Mouse (Mus musculus) frontal cortex, postnatal 25 days (tissue): ENCODE measurements around the gene Tmem145.
A peak's percentile ranks its signal among the peaks of the same experiment; 100 is the strongest.

Experiments used
- DNase-seq, 2 experiments: peaks; one replicate each; pipeline ENCODE4 v3.0.0; 2022; ENCODE audit warnings: low spot score in 2 of 2

The Tmem145 gene

DNA sequence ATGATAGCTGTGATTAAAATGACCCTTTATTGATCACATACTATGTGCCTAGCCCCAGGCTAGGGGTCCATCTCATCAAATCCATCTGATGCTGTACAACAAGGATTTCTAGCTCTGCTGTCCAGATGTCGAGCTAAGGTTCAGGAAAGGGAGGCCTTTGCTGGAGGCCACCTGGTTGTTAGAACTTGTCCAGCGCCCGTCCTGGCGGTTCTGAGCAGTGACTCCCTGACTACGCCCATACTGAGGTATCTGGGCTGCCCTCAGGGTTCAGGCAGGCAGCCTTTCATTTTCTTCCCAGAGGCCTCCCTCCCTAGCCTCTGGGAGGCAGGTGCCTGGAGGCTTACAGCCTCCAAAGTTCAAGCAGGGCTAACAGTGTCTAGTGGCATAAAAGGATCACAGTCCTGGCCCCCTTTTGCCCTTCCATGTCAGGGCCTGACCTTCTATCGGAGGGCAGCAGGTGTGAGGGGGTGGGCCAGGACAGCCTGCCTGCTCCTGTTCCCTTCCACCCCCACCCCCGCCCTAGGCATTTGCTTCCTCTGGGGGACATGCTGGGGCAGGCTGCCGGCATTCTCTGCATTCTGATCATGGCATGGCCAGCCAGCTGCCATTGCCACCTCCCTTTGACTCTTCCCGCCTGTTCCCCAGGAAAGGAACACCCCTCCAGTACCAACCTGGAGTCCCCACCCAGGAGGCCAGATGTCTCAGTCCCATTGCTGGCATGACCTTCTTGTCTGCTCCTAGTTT, 30.2 kb upstream of the Tmem145 start:
- no peak for DNase-seq

DNA sequence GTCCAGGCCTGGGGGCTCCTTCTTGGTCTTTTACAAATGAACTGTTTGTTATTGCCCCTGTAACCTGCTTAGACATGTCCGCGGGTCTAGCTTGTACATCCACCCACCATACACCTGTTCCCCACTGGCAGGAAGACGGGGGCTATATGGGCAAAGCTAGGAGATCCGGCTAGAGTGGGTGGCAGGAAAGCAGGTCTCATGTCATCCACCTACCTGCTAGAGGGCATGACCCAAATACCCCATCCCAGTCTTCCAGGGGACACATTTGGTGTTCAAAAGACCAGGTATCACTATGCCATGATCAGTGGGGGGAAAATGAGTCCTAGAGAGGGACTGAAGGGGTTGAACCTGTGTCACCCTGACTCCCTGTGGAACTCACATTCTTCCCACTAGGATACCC, 28.5 kb upstream of the Tmem145 start:
- DNase-seq: no peak

DNA sequence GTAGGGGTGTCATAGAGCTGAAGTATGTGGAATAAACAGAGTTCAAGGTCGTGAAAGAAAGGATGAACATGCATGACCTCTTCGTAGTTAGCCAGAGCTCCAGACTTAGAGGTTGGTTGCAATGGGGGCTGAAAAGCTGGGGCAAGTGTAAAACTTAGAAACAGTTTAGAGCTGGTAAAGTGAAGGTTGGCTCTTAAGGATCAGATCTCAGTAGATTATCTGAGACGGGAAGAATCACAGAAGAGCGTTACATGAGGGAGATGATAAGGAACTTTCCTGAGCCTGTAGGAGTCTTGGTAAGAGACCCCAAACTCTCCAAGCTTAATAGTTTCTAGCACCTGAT, 27.9 kb upstream of the Tmem145 start:
- DNase-seq: no peak

DNA sequence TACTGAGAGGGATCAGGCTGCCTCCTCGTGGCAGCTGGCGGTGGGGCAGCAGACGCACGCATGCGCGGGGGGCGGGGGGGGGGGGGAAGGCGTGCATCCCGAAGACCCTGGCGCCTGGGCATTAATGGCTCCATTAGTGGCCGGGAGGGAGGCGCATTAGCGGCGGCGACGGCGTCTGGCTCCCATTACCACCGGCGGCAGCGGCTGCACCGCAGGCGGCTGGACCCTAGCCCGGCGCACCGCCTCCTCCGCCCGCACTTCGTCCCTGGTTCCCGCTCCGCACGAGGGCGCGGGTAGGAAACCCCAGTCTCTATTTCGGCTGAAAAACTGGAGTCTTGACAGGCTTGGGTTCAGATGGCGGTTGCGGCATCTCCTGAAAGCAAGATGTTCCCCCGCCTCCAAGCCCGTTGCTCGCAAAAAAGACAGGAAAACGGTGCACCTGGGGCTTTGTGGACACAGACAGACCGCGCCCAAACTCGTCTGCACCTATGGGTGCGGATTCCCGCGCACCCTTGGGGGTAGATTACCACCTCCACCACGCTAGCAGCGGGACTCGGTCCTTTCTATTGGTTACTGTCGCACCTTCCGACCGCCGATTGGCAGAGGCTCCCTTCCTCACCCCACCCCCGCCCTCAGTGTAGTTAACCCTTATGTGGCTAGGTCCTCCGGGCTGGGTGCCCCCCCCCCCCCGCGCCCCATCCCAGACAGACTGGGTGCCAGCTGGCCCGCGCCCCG, 27.4 kb upstream of the Tmem145 start:
- DNase-seq: peak; percentile 65 to 78

DNA sequence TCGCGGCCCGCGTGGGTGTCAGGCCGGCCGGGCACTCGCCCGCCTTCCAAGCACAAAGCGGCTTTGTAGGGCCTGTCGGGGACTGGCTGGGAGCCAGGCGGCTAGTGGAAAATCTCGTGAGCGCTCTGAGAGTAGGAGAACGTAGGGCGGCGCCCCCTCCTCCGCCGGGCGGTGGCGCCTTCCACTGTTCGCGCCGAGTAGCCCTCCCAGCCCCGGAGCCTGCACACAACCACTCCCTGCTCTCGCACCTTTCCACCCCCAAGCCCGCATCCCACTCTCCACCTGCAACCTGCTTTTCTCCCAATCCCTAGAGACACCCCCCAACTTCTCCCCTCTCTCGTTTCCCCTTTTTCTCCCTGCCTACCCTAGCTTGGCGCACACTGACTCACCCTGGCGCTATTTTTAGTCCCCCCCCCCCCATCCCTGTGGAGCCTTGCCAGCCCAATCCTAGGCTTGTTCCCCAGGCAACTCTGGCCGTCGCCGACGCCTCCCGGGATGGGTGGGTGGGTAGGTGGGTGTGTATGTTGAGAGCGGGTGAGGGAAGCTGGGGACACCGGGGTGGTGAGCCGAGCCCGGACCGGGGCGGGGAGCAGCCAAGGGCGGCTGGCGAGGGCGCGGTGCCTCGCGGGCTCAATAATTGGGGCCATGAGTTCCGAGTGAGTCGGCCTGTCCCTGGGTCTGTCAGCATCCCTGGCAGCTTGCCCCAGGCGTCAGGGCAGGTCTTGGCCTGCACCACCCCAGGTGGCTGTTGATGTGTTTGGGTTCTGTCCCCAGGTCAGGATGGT, 26.6 kb upstream of the Tmem145 start:
- DNase-seq: peak; percentile 84 to 85

DNA sequence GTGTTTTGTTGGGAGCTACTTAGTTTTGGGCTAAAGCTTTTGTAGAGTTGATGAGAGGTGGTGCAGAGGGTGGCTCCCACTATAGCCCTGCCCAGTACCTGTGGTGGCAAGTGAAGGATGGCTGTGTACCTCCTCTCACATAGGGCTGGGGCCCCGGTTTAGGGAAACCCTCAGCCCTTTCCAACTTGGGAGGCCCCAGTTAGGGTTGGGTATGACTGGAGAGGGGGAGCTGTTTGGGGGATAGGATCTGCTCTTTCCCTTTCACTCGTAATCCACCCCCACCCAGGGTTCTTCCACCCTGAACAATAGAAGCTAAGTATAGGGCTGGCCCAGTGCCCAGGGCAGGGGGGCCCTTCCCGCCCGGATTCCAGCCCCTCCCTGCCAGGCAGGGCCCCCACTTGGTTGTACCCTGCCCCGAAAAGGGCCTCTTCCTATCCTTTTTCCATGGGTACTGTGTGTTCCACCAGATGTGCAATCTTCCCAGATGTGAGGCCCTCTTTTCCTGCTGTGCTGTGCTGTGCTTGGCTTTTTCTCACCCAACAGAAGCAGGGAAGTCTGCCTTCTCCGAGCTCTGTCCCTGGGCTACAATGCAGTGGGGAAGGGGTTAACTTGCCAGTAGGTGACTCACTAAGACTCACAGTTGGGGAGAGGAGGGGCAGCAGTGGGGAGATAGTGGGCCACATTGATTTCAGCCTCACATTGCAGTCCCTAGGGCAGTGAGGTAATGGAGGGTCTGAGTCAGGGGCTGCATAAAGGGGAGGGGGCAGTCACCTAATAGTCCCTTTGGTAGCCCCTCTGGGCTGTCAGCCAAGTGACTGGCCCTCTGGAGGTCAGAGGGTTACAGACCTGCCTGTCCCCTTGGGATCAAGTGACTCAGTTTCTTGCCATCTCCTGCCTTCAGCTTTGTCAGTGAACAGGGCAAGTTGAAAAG, 25.8 kb upstream of the Tmem145 start:
- DNase-seq: no peak

DNA sequence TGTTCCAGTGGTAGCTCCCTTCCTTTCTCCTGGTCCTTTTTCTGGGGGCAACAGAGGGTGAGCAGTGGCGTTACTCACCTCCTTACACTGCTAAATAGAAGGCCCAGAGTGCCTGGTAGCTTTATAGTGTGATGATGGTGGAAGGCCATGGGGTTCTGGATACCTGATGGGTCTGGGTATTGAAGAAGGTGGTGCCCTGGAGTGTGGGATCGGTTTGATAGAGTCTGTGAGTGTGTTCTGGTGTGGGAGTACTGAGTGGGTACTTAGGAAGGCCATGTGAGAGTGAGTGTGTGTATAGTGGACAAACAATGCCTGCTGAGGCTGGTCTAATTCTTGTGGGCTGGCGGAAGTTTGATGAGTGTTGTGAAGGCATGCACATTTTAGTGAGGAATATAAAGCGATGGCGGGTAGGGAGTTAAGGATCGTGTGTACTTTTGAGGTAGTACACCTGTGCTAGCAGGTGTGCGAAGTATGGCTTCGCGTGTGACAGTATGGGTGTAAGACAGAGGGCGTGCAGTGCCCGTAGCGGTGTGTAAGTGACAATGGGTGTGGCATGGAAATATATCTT, 24.7 kb upstream of the Tmem145 start:
- no peak for DNase-seq

DNA sequence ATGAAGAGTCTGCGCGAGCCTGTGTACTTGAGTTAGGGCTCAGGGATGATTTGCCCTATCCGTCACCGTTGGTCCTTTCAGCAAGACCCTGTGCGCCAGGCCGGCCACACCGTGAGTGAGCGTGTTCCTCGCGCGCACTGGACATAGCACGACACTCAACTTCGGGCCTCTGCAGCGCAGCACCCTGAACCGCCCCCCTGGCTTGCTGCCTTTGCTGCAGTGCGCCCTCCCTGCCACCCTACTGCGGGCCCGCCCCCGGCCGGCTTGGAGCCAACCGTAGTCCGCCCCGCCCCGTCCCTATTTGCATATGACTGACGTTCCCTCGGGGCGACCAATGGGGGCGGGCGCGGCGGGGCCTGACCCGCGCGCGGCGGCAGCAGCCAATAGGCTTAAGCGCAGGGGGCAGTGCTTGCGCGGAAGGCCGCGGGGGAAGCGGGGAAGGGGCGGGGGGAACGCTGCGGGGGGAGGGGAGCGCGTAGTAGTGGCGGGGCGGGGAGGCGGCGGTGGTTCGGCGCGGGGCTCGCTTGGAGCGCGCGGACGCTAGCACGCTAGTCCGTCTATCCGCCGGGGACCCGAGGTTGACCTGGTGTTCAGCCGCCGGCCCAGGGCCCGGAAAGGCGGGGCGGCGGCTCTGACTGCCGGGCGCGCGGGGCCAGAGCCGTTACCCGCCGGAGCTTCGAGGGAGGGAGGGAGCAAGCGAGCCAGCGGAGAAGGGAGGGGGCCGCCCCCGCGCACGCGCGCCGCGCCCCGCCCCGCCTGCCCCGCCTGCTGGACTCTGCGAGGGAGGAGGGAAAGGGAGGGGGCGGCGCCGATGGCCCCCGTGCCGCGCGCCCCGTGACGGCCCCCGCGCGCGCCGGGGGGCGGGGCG, 23.9 kb upstream of the Tmem145 start:
- DNase-seq: peak; percentile 92 to 94

DNA sequence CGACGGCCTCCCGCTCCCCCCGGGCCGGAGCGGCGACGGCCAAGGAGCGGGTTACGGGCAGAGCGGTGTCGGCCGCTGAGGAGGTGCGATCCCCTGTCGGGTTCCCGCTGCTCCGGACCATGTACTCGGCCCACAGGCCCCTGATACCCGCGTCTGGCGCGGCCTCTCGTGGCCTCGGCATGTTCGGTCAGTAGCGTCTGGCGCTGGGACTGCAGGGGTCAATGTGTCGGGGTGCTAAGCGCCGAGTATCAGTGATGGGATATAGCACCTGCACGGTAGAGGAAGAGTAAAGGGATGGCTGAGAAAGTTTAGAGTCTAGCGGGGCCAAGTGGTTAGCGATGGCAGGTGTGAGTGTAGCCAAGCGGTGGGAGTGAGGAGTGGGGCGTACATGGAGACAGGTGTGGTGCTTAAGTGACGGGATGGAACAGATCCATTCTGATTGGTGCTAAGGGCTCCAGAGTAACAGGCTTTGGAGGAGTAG, 23.1 kb upstream of the Tmem145 start:
- DNase-seq: no peak

DNA sequence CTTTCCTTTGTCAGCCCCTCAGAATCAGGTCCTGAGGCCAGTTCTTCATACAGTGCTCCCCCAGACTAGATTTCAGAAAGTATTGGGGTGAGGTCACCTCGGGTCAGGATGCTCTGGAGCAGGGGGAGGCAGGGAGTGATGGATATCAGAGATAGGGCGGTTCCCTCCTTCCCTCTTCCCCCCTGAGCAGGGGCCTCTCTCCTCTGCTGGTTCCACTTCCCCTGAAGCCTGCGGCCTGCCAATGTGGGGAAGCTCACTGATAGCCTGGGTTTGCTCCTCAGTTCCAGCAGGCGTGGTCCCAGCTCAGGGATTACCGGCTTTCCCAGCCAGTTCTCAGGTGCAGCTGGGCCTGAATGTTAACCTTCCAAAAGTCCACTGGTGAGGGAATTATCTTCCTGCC, 22.3 kb upstream of the Tmem145 start:
- no peak for DNase-seq

DNA sequence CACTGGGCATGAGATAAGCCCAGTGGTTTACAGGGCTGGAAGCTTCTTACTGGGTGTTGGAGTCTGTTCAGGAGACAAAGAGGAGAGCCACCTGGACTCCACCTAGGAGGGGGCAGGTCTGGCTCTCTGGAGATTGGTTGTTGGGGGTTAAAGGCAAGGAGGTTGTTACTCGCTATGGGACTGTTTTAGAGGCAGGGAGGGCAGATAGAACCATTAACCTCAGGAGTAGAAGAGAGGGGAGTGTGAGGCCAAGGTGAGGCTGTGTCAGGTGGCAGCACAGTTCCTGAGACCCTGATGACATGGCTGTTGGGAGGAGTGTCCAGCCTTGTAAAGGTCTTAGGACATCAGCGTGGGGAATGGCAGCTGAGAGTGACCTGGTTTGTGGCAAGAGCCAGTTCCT, 21.7 kb upstream of the Tmem145 start:
- no peak for DNase-seq

DNA sequence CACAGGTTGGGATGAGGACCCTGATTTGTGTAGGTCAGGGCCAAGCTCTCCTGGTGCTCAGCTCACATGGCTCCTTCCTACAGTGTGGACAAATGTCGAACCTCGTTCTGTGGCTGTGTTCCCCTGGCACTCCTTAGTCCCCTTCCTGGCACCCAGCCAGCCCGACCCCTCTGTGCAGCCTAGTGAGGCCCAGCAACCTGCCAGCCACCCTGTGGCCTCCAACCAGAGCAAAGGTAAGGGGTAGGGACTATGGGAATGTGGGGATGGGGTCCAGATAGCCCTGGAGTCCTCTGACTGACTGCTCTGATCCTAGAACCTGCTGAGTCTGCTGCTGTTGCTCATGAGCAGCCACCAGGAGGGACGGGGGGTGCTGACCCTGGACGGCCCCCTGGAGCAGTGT, 21.1 kb upstream of the Tmem145 start:
- DNase-seq: no peak

DNA sequence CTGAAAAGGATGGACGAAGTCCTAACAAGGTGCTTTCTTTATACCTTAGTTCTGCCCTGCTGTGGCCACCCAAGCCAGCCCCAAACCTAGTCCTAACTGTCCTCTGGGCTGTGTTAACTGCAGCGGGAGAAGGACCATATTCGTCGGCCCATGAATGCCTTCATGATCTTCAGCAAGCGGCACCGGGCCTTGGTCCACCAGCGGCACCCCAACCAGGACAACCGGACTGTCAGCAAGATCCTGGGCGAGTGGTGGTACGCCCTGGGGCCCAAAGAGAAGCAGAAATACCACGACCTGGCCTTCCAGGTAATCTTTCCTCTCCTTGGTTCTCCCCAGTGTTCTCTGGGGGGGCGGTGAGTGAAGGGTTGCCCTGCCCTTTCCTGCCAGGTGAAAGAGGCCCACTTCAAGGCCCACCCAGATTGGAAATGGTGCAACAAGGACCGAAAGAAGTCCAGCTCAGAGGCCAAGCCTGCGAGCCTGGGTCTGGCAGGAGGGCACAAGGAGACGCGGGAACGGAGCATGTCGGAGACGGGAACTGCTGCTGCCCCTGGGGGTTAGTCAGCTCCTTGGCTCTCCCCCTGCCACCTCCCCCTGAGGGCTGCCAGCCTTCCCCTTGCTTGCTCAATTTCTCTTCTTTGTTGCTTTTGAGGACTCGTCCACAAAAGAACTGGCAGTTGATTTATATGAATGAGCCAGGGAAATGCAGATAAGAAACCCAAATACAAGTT, 20.2 kb upstream of the Tmem145 start:
- no peak for DNase-seq

DNA sequence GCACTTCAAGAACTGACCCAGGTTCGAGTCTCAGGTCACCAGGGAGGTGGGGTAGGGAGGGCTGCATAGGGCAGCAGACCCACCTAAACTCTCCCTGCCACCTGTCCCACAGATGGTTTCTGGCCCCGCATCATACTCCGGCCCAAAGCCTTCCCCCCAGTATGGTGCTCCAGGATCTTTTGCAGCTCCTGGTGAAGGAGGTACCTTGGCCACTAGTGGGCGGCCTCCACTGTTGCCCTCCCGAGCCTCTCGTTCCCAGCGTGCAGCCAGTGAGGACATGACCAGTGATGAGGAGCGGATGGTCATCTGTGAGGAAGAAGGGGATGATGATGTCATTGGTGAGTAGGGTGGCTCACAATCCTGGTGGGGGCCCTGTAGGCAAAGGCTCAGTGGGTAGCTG, 18.9 kb upstream of the Tmem145 start:
- DNase-seq: no peak

DNA sequence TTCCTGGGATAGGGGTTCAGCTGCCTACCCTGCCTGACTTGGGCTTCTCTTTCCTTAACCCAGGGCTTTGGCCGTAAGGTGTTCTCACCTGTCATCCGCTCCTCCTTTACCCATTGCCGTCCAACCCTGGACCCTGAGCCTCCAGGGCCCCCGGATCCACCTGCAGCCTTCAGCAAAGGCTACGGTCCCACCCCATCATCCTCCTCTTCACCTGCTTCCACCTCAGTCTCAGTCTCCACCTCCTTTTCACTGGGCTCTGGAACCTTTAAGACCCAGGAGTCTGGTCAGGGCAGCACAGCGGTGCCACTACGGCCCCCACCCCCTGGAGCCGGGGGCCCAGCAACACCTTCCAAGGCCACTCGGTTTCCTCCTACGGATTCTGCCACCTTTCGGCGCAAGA, 17.9 kb upstream of the Tmem145 start:
- no peak for DNase-seq

DNA sequence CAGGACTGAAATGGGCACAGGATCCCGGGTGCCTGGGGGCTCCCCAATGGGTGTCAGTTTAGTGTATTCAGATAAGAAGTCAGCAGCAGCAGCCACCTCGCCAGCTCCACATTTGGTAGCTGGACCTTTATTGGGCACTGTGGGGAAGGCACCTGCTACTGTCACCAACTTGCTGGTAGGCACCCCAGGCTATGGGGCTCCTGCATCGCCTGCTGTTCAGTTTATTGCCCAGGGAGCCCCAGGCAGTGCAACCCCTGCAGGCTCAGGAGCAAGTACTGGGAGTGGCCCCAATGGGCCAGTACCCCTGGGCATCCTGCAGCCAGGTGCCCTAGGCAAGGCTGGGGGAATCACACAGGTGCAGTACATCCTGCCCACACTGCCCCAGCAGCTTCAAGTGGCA, 17.2 kb upstream of the Tmem145 start:
- DNase-seq: no peak

DNA sequence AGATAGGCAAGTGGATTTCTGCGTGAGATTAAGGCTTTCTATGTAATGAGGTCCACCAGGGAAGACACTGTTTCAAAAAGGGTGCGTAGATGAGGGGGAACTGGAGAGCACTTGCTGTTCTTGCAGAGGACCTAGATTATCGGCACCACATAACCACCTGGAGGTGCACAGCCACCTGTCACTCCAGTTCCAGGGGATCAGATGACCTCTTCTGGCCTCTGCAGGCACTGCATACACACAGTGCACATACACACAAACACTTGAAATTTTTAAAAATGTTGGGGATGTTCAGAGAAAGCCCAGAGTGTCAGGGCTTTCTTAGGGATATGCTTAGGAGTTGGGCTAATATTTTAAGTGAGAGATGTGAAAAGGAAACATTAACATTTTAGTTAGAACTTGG, 16.0 kb upstream of the Tmem145 start:
- no peak for DNase-seq

DNA sequence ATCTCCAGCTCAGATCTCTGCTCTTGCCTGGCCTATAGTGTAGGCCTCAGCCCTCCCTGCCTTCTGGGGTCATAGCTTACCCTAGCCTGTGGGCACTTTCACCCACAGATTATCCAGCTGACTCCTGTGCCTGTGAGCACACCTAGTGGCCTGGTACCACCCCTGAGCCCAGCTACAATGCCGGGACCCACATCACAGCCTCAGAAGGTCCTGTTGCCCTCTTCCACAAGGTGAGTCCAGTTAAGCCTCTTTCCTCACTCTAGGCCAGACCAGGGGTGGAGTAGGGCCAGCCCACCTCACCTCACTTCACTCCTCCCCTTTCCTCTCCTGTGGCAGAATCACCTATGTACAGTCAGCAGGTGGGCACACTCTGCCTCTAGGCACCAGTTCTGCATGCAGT, 15.4 kb upstream of the Tmem145 start:
- DNase-seq: no peak

DNA sequence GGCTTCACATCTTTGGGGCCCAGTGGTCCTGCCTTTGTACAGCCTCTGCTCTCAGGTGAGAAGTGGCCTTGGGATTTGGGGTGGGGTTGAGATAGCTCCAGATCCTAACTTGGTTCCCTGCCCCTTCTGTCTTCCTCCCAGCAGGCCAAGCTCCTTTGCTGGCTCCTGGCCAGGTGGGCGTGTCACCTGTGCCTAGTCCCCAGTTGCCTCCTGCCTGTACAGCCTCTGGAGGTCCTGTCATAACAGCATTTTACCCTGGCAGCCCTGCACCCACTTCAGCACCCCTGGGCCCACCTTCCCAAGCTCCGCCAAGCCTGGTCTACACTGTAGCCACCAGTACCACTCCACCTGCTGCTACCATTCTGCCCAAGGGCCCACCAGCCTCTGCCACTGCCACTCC, 15.0 kb upstream of the Tmem145 start:
- DNase-seq: no peak

DNA sequence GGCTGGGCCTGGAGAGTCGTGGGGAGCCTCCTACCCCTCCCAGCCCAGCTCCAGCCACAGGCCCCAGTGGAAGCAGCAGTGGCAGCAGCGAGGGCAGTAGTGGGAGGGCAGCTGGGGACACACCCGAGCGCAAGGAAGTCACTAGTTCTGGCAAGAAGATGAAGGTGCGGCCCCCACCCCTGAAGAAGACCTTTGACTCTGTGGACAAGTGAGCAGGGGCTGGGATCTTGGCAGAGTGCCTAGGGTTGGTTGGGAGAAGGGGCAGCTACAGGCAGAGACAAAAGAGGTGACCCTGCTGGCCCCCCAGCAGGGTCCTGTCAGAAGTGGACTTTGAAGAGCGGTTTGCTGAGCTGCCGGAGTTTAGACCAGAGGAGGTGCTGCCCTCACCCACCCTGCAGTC, 13.8 kb upstream of the Tmem145 start:
- no peak for DNase-seq
